Mouse (Mus musculus) megakaryocyte-erythroid progenitor cell, adult 5-6 weeks (primary cell): ENCODE data around the gene Kcna10. TPM values are rescaled to one million over a fixed set of nuclear protein-coding genes. Genes with fewer than 3 reads are reported as not detected.

ENCODE experiments used
- ATAC-seq: replicated peaks from 2 replicates; pipeline ENCODE4 v1.8.0; 2016; ENCODE audit warnings: mild to moderate bottlenecking, inconsistent platforms; ENCODE audit not compliant: severe bottlenecking, poor library complexity, low FRiP score, low TSS enrichment
- total RNA-seq, 2 experiments: library from RNA; stranded (forward) in 1 of 2; stranded (reverse) in 1 of 2; fragments of 200-1000, 215-1000 nt in 1 of 2; fragments of >200 nt in 1 of 2; fragmentation: Nextera tagmentation in 1 of 2; gene quantifications; 2 replicates each; pipeline ENCODE4 v1.2.3; 2014 to 2017

The Kcna10 gene
- total RNA-seq, 2 experiments from 2014 or later, result not detected

- no peak for ATAC-seq
Measured at GRCm38 (mm10) chr3:107188226-107188899, 5.5 kb downstream of the Kcna10 start.

- no peak for ATAC-seq
Measured at GRCm38 (mm10) chr3:107201310-107202180, 18.7 kb downstream of the Kcna10 start.

GRCm38 (mm10) chr3:107204413-107204812, 21.6 kb downstream of the Kcna10 start:
- ATAC-seq, result no peak

- no peak for ATAC-seq
Measured at GRCm38 (mm10) chr3:107205170-107205569, 22.3 kb downstream of the Kcna10 start.

GRCm38 (mm10) chr3:107205994-107206393, 23.1 kb downstream of the Kcna10 start:
- ATAC-seq, result peak; percentile 78; the same call in 1 of the 2 replicates

GRCm38 (mm10) chr3:107206490-107207150, 23.8 kb downstream of the Kcna10 start:
- ATAC-seq, result no peak

GRCm38 (mm10) chr3:107207625-107208253, 24.9 kb downstream of the Kcna10 start:
- no peak for ATAC-seq

GRCm38 (mm10) chr3:107214606-107215005, 31.8 kb downstream of the Kcna10 start:
- ATAC-seq, result no peak

GRCm38 (mm10) chr3:107216400-107217100, 33.7 kb downstream of the Kcna10 start:
- no peak for ATAC-seq

- no peak for ATAC-seq
Measured at GRCm38 (mm10) chr3:107217101-107217480, 34.2 kb downstream of the Kcna10 start.

- ATAC-seq, result no peak
Measured at GRCm38 (mm10) chr3:107218572-107218971, 35.7 kb downstream of the Kcna10 start.

- ATAC-seq, result no peak
Measured at GRCm38 (mm10) chr3:107221608-107222007, 38.8 kb downstream of the Kcna10 start, which contains the start of gene Cym. Gene Cym, minus strand, starts transcription at chr3:107221732.

GRCm38 (mm10) chr3:107223230-107223629, 40.4 kb downstream of the Kcna10 start:
- ATAC-seq, result no peak

GRCm38 (mm10) chr3:107225820-107226219, 43.0 kb downstream of the Kcna10 start:
- ATAC-seq, result no peak

- ATAC-seq, result no peak
Measured at GRCm38 (mm10) chr3:107229221-107229620, 46.4 kb downstream of the Kcna10 start.

GRCm38 (mm10) chr3:107229822-107230221, 47.0 kb downstream of the Kcna10 start:
- no peak for ATAC-seq

- ATAC-seq, result no peak
Measured at GRCm38 (mm10) chr3:107230527-107230926, 47.7 kb downstream of the Kcna10 start, which contains the start of gene A630076J17Rik. Gene A630076J17Rik, plus strand, starts transcription at chr3:107230614.

- ATAC-seq, result no peak
Measured at GRCm38 (mm10) chr3:107231202-107231601, 48.3 kb downstream of the Kcna10 start.

- peak; percentile 75 for ATAC-seq
Measured at GRCm38 (mm10) chr3:107233351-107233813, 50.5 kb downstream of the Kcna10 start.
